Mouse (Mus musculus): ENCODE data around the gene Snapc5. TPM values are rescaled to one million over a fixed set of nuclear protein-coding genes. Genes with fewer than 3 reads are reported as not detected.
"Not testable (repeated sequence)": the region's sequence is repeated elsewhere in the genome, so short reads cannot be mapped to it uniquely, and the experiment has no call there.

Gene Snapc5
- total RNA-seq, 2 experiments from 2014 or later, result 15.6 to 19.6 TPM

- not testable (repeated sequence) for DNase-seq (ENCODE audit: low spot score in 2 of 2)
Observed at GRCm38 (mm10) chr9:64198763-64199418, 19.8 kb downstream of the Snapc5 start.

GRCm38 (mm10) chr9:64199897-64200296 lies 20.8 kb downstream of the Snapc5 start:
- DNase-seq (ENCODE audit: low spot score in 2 of 2), result no peak

- DNase-seq (ENCODE audit: low spot score in 2 of 2), result no peak
Observed at GRCm38 (mm10) chr9:64202331-64202730, 23.3 kb downstream of the Snapc5 start.

- DNase-seq (ENCODE audit: low spot score in 2 of 2), result no peak
Observed at GRCm38 (mm10) chr9:64202866-64203265, 23.8 kb downstream of the Snapc5 start.

- peak in 1 of 2 experiments; percentile 51 for DNase-seq (ENCODE audit: low spot score in 2 of 2)
Observed at GRCm38 (mm10) chr9:64207509-64208084, 28.5 kb downstream of the Snapc5 start.

GRCm38 (mm10) chr9:64214452-64214851 lies 35.4 kb downstream of the Snapc5 start:
- DNase-seq (ENCODE audit: low spot score in 2 of 2), result no peak

- DNase-seq (ENCODE audit: low spot score in 2 of 2), result no peak
Observed at GRCm38 (mm10) chr9:64216090-64216489, 37.0 kb downstream of the Snapc5 start.

- DNase-seq (ENCODE audit: low spot score in 2 of 2), result no peak
Observed at GRCm38 (mm10) chr9:64216641-64217040, 37.6 kb downstream of the Snapc5 start.

GRCm38 (mm10) chr9:64217887-64218286 lies 38.8 kb downstream of the Snapc5 start:
- no peak for DNase-seq (ENCODE audit: low spot score in 2 of 2)

- DNase-seq (ENCODE audit: low spot score in 2 of 2), result no peak
Observed at GRCm38 (mm10) chr9:64219305-64219704, 40.2 kb downstream of the Snapc5 start.

- DNase-seq (ENCODE audit: low spot score in 2 of 2), result no peak
Observed at GRCm38 (mm10) chr9:64219772-64220420, 40.8 kb downstream of the Snapc5 start.

- no peak for DNase-seq (ENCODE audit: low spot score in 2 of 2)
Observed at GRCm38 (mm10) chr9:64220603-64221002, 41.5 kb downstream of the Snapc5 start.

GRCm38 (mm10) chr9:64221480-64221879 lies 42.4 kb downstream of the Snapc5 start:
- DNase-seq (ENCODE audit: low spot score in 2 of 2), result peak in 1 of 2 experiments; percentile 71

GRCm38 (mm10) chr9:64222098-64222497 lies 43.0 kb downstream of the Snapc5 start:
- DNase-seq (ENCODE audit: low spot score in 2 of 2), result no peak

GRCm38 (mm10) chr9:64225805-64226204 lies 46.7 kb downstream of the Snapc5 start:
- DNase-seq (ENCODE audit: low spot score in 2 of 2), result no peak

- DNase-seq (ENCODE audit: low spot score in 2 of 2), result no peak
Observed at GRCm38 (mm10) chr9:64227736-64228135, 48.7 kb downstream of the Snapc5 start.

GRCm38 (mm10) chr9:64228972-64229371 lies 49.9 kb downstream of the Snapc5 start:
- DNase-seq (ENCODE audit: low spot score in 2 of 2), result peak in 1 of 2 experiments; percentile 55

GRCm38 (mm10) chr9:64231171-64231570 lies 52.1 kb downstream of the Snapc5 start:
- no peak for DNase-seq (ENCODE audit: low spot score in 2 of 2)

GRCm38 (mm10) chr9:64231674-64232073 lies 52.6 kb downstream of the Snapc5 start:
- DNase-seq (ENCODE audit: low spot score in 2 of 2), result no peak

GRCm38 (mm10) chr9:64232257-64232957 lies 53.3 kb downstream of the Snapc5 start:
- peak in 1 of 2 experiments; percentile 48 for DNase-seq (ENCODE audit: low spot score in 2 of 2)
